Mouse (Mus musculus) intestine, embryonic 14.5 days (tissue): Measurements from ENCODE around the gene Tead1. TPM values are rescaled to one million over a fixed set of nuclear protein-coding genes. Genes with fewer than 3 reads are reported as not detected.

Experiments used
- ATAC-seq: fragments of 200-750 bp; cut with Nextera tagmentation; replicated peaks from 2 replicates; pipeline ENCODE4 v1.8.0; 2017; ENCODE audit warnings: low read depth, moderate number of reproducible peaks, moderate TSS enrichment, moderate library complexity; ENCODE audit not compliant: low FRiP score, low TSS enrichment
- DNase-seq: peaks from one replicate; pipeline ENCODE4 v3.0.0-alpha.2; 2018; ENCODE audit warnings: low spot score
- H3K27ac ChIP-seq: fragments of 300-500 bp; sonication (generic); 2 replicates; pipeline ENCODE4 v1.5.1; 2014; ENCODE audit warnings: low read depth, mild to moderate bottlenecking, control low read depth
- H3K27me3 ChIP-seq: fragments of 300-500 bp; sonication (generic); replicated peaks from 2 replicates; pipeline ENCODE4 v1.6.1; 2014; ENCODE audit warnings: low read length, control low read depth; ENCODE audit not compliant: control insufficient read depth, insufficient read depth
- H3K36me3 ChIP-seq: fragments of 300-500 bp; sonication (generic); 2 replicates; pipeline ENCODE4 v1.6.1; 2014; ENCODE audit warnings: low read length, control low read depth; ENCODE audit not compliant: control insufficient read depth, insufficient read depth
- H3K4me1 ChIP-seq: fragments of 300-500 bp; sonication (generic); replicated peaks from 2 replicates; pipeline ENCODE4 v1.6.1; 2014; ENCODE audit warnings: low read length, control low read depth, mixed read lengths; ENCODE audit not compliant: control insufficient read depth, insufficient read depth
- H3K4me2 ChIP-seq: fragments of 300-500 bp; sonication (generic); 2 replicates; pipeline ENCODE4 v1.6.1; 2014; ENCODE audit warnings: low read length
- H3K4me3 ChIP-seq: fragments of 300-500 bp; sonication (generic); 2 replicates; pipeline ENCODE4 v1.5.1; 2014; ENCODE audit warnings: low read depth, low read length, control low read depth, mixed read lengths
- H3K9ac ChIP-seq: fragments of 300-500 bp; sonication (generic); 2 replicates; pipeline ENCODE4 v1.6.1; 2014; ENCODE audit warnings: mild to moderate bottlenecking, low read length
- H3K9me3 ChIP-seq: fragments of 300-500 bp; sonication (generic); 2 replicates; pipeline ENCODE4 v1.6.1; 2016; ENCODE audit warnings: low read length, control low read depth; ENCODE audit not compliant: control insufficient read depth
- WGBS: fragments of 180-500 bp; shearing (Covaris S2); extraction: QIAGEN DNeasy Blood & Tissue Kit; methylation state at CpG from one replicate; pipeline ENCODE4 v1.1.7; 2014; 5-methylcytosine and 5-hydroxymethylcytosine counted together
- polyA plus RNA-seq: library from polyadenylated mRNA; unstranded; fragments of >200 nt; fragmentation: Nextera tagmentation; extraction: Ambion mirVana; gene quantifications from 2 replicates; pipeline ENCODE4 v1.2.1, GENCODE M21; 2014

Tead1 gene
- polyA plus RNA-seq, 1 experiment from 2014 or later = 20.2 TPM

DNA sequence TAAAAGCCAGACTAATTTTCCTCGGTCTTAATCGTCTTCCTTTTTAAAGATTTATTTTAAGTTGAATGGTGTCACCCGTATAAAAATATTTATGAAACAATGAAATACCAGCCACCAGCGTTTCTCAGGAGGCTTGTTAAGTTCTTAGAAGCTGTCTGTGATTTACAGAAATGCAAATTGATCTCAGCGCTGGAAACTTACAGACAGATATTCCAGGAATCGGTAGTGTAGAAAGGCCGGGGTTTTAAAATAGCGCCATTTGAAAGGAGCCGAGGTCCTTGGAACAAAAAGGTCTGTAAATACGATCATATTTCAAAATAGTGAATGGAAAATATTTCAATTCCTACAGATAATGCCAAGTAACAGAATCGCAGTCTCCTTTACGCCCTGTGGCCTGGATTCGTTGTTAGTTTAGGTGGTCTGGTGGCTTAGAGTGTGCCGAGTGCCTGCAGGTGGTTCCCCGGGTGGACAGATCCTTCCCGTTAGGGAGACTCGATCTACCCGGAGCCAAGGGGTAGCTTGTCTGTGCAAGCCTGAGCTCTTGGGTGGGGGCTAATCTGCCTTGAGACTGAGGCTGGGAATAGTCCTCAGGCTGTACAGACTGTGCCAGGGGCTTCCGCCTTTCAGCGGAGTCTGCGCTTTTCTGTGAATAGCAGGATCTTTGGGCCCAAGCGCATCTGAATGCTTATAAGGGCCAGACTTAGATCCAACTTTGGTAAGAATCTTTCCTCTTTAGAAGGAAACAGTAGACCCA, 1.6 kb downstream of the Tead1 start:
- Histone ChIP-seq H3K4me3 (peak overlapping the region; percentile 88), H3K9me3 (no peaks in the 10 kb centered on the region), H3K4me2 (peak overlapping the region; percentile 84), H3K4me1 (peaks cover 25% of the 10 kb centered on the region), H3K27ac (peak overlapping the region; percentile 99), H3K9ac (peak overlapping the region; percentile 96), H3K36me3 (no peaks in the 10 kb centered on the region), H3K27me3 (no peaks in the 10 kb centered on the region)
- WGBS = 2% methylated on average over 22 of the region's 22 CpGs
- DNase-seq = peak; percentile 81
- ATAC-seq = no peak

DNA sequence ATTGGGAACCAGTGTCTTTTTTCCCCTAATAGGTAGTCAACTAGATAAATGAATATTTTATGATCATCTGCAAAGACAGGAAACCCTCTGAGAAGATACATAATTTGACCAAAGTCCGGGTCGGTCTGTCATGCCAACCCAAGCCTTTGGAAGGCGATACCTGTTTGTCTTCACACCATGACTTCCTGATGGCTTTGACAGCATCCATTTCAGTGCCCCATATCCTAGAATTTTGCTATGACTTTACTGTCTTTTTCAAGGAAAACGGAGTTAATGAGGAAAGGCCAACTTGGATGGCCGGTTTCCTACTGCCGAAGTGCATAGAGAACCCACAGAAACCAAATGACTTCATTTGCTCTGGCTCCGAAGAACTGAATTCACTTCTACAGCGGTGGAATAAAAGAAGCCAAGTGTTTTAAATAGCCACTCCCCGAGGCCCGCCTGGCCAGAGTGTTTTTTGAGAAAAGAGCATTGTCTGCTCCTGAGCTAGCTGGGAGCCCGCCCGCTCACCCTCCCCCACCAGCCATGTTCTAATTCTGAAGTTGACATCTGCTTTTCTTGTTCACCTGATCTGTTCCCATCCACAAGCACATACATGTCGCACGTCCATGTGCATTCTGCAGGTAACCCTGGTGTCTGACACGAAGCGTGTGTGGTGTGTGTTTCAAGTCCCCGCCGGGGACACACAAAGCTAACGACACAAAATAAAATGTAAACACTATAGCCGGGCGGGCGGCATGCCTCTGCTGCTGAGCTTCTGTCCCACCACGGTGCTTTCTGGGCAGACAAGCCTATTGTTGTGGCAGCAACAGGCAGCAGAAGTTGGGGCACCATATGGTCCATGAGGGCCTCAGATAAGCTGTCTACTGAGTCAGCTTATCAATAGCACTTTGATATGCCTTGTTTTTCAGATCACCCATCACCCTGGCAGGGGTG, 5.8 kb downstream of the Tead1 start:
- Histone ChIP-seq H3K9ac (no peak overlapping the region), H3K9me3 (no peaks in the 10 kb centered on the region), H3K27ac (no peak overlapping the region), H3K36me3 (no peaks in the 10 kb centered on the region), H3K4me3 (no peak overlapping the region), H3K4me2 (peak overlapping the region; percentile 31; the same call in 1 of the 2 replicates), H3K27me3 (no peaks in the 10 kb centered on the region), H3K4me1 (peaks cover 61% of the 10 kb centered on the region)
- DNase-seq (no peak), ATAC-seq (no peak)
- 23% methylated on average over 23 of the region's 23 CpGs for WGBS

DNA sequence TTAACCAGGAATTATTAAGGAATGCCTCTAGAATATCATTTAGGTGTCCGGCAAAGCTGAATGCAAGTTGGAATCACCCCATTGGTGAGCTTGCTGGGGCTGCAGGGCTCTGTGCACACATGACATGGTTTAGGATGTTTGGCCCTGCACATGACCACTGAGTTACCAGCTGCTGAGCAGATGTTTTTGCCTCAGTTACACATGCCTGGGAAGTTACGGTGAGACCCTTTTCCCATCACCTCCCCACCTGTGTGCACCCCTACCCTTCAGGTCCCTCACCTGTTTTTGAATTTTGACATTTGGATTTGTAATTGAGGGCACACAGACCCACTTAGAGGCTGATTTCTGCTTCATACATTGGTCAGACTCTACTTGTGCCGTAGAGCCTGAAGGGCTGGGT, 6.9 kb downstream of the Tead1 start:
- no peak overlapping the region for H3K4me3 ChIP-seq
- H3K27me3 ChIP-seq = no peaks in the 10 kb centered on the region
- no peak overlapping the region for H3K27ac ChIP-seq
- 51% methylated on average over 3 of the region's 3 CpGs for WGBS
- DNase-seq (no peak), ATAC-seq (no peak)
- H3K36me3 ChIP-seq = no peaks in the 10 kb centered on the region
- H3K4me2 ChIP-seq = no peak overlapping the region
- H3K4me1 ChIP-seq = peaks cover 67% of the 10 kb centered on the region
- H3K9me3 ChIP-seq = no peaks in the 10 kb centered on the region
- H3K9ac ChIP-seq = no peak overlapping the region

- Histone ChIP-seq H3K27me3 (no peaks in the 10 kb centered on the region), H3K4me1 (peaks cover 71% of the 10 kb centered on the region), H3K9ac (no peak overlapping the region), H3K36me3 (no peaks in the 10 kb centered on the region), H3K4me3 (no peak overlapping the region), H3K9me3 (no peaks in the 10 kb centered on the region), H3K4me2 (no peak overlapping the region), H3K27ac (no peak overlapping the region)
- WGBS = 20% methylated on average over 10 of the region's 10 CpGs
- ATAC-seq (no peak), DNase-seq (no peak)
Measured at GRCm38 (mm10) chr7:112686586-112686985, 7.5 kb downstream of the Tead1 start.

- no peak for DNase-seq
- H3K9me3 ChIP-seq = no peaks in the 10 kb centered on the region
- peaks cover 67% of the 10 kb centered on the region for H3K4me1 ChIP-seq
- no peaks in the 10 kb centered on the region for H3K27me3 ChIP-seq
- H3K4me2 ChIP-seq = no peak overlapping the region; the same call in 1 of the 2 replicates
- H3K27ac ChIP-seq = no peak overlapping the region
- 45% methylated on average over 9 of the region's 9 CpGs for WGBS
- no peaks in the 10 kb centered on the region for H3K36me3 ChIP-seq
- no peak for ATAC-seq
- H3K9ac ChIP-seq = no peak overlapping the region
- H3K4me3 ChIP-seq = no peak overlapping the region
Measured at GRCm38 (mm10) chr7:112688425-112689001, 9.4 kb downstream of the Tead1 start.

DNA sequence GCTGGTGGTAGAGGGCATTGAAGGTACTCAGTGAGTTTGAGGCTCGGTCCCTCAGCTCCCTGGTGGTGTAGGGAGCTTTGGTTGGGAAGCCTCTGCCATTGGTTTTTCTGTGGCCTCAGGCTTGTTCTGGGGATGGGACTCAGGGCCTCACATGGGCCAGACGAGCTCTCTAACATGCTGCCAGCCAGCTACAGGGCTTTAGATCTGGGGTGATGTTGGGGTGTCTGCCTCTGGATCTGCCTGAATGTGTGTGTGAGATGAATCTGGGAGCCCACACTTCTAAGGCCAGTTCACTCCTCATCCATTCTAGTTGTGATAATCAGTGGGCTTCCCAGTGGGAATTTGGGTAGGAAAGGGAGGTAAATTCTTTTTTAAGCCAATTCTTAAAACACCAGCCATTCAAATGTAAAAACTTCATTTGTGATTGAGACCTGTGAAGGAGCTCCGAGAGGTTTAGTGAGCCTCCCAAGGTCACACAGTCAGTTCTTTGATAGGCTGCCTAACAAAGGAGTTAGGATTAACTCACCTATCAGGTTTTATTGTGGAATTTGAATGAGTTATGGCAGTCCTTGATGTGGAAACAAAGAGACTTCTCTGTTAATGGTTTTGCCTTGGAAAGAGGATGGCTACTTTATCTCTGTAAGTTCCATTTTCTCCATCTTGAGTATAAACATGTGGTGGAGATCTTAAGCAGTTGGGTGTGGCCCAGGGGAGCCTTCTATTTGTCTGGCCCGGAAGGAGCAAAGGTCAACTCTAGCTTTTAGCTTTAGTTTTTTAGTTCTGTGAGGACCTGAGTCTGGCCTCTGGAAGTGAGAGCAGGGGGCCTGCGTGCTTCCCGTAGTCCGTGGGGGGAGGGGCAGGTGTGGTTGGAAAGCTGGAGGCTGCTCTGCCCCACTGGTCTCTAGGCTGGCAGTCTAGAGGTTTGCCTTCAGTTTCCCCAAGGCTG, 12.0 kb downstream of the Tead1 start:
- Histone ChIP-seq H3K4me2 (no peak overlapping the region; the same call in 1 of the 2 replicates), H3K4me3 (no peak overlapping the region), H3K27ac (peak overlapping the region; percentile 48; the same call in 1 of the 2 replicates), H3K4me1 (peaks cover 63% of the 10 kb centered on the region), H3K9ac (no peak overlapping the region), H3K9me3 (no peaks in the 10 kb centered on the region), H3K27me3 (no peaks in the 10 kb centered on the region), H3K36me3 (no peaks in the 10 kb centered on the region)
- 23% methylated on average over 7 of the region's 7 CpGs for whole genome bisulfite sequencing
- peak; percentile 74 for ATAC-seq
- DNase-seq = no peak

DNA sequence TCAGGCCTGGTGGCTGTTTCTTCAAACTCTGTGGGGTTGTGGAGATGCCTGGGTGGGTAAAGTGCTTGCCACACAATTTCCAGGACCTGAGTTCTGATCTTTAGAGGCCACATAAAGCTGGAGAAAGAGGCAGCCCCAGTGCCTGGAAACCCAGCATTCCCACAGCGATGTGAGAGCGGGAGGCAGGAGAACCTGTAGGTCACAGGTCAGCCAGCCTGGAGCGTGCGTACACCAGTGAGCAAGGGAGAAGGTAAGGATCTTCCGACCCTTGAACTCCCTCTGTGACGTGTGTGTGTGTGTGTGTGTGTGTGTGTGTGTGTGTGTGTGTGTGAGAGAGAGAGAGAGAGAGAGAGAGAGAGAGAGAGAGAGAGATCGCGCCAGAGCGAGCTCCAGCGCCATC, 14.4 kb downstream of the Tead1 start:
- ATAC-seq = no peak
- no peak for DNase-seq
- no peak overlapping the region for H3K27ac ChIP-seq
- no peaks in the 10 kb centered on the region for H3K27me3 ChIP-seq
- no peak overlapping the region for H3K9ac ChIP-seq
- H3K4me1 ChIP-seq = peaks cover 63% of the 10 kb centered on the region
- WGBS = 70% methylated on average over 10 of the region's 10 CpGs
- H3K4me3 ChIP-seq = no peak overlapping the region
- H3K36me3 ChIP-seq = no peaks in the 10 kb centered on the region
- H3K9me3 ChIP-seq = no peaks in the 10 kb centered on the region
- H3K4me2 ChIP-seq = no peak overlapping the region

DNA sequence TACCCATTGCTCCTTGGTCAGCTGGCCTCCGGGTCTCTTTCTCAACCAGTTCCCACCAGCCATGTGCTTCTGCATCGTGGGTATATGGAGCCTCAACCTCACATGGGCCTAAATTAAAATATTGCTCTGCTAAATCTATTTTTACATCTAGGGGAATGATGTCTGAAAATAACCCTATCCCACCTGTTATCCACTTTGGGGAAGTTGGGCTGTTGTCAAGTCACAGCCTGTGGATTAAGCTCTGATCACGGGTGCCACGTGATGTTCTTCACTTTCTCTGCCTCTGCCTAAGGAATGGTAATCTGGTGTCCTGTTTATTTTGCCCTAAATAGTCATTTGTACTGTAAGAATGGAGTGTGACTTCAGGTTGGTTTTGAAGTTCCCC, 17.7 kb downstream of the Tead1 start:
- Histone ChIP-seq H3K9ac (no peak overlapping the region; the same call in 1 of the 2 replicates), H3K9me3 (no peaks in the 10 kb centered on the region), H3K4me1 (peaks cover 52% of the 10 kb centered on the region), H3K4me2 (peak overlapping the region; percentile 41), H3K27ac (peak overlapping the region; percentile 89), H3K4me3 (no peak overlapping the region), H3K36me3 (no peaks in the 10 kb centered on the region), H3K27me3 (no peaks in the 10 kb centered on the region)
- no peak for ATAC-seq
- DNase-seq = no peak
- WGBS = 35% methylated on average over 4 of the region's 4 CpGs
